Mouse (Mus musculus) CD4-positive helper T cell, adult 2 months (primary cell): Measurements from ENCODE around the gene Itih3.

Experiments used
- DNase-seq: peaks from one replicate; pipeline ENCODE4 v3.0.0-alpha.2; 2012; ENCODE audit warnings: low read depth, missing footprints, low spot score

The Itih3 gene

DNA sequence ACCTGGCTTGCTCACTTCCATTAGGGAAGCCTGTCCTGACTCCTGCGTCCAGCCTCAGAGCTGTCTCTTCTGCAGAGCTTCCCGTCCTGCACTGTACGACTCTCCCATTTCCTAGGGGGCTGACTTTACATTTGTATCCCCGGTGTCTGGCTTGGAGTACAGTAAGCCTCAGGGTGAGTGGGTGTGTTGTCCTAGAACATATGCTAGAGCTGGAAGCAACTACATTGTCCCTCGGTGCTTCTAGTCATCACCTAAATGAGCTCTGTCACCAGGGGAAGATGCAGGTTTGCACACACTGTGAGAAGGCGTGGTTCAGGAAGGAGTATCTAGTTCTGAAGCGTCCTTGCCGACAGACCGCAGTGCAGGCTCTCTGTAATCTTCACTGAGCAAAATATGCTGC lies 61.2 kb downstream of the Itih3 start:
- no peak for DNase-seq

DNA sequence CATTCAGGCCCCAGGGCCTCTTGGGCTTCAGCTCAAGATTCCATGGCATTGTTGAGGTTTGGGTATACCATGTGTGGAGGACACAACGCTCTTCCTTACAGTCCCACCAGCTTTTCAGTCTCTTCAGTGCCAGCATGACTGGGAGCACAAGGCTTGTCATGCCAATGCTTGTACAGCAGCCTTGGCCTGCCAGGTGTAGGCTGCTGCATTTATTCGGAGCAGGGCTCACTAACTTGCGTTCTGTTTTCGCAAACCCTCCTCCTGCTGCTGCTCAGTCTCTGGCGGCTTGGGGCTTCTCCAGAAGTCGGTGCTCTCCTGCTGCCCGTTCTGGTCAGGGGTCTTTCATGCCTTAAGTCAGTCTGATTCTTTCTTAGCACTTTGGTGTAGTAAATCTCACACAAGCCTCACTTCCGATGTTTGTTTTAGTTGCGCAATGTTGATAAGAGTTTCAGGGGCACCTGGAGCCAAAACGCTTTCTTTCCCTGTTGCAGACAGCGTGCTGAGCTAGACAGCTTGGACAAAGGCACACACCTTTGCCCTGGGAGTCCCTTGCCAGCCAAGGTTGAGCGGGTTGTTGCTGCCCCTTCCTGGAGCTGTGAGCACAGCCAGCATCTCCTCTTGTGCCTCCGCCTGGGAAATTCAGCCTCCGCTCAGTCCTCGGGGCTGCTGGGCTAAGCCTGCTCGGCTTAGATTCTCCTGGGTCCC lies 62.0 kb downstream of the Itih3 start:
- no peak for DNase-seq
